ENCODE assay signal across 16 mouse cellular contexts in the genomic region with DNA sequence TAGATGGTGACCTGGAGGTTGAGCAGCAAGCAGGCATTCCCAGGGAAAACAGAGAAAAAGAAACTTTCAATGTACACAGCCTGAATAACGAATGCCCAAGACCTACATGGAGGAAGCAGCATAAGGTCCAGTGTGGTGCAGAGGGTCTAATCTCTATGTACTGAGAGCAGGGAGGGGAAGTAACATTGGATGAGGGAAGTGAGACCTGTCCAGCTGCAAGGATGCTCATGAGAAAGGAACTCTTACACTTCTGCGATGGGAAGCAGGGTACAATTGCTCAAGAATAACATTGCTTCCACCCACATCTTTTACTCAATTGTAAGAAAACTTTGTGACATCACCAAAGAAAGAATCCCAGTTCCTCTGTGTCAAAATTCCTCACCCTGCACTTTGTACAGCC.
"Had no signal": no experiment of that assay in that cellular context is flagged by ENCODE, and none has a peak within 500 bp of the region (broad histone marks: within the 10 kb centered on the region; RNA-seq: fewer than 3 reads in every experiment).

No protein-coding gene starts in this region.

- H3K27me3 ChIP-seq: intestine, embryonic 15.5 days; kidney, embryonic 15.5 days; limb, embryonic 12.5 days; liver, embryonic 15.5 days; midbrain, embryonic 13.5 days; neural tube, embryonic 12.5 days; stomach, embryonic 15.5 days had no signal

- H3K27ac ChIP-seq: intestine, embryonic 15.5 days; kidney, embryonic 15.5 days; limb, embryonic 12.5 days; liver, embryonic 15.5 days; macrophage; midbrain, embryonic 13.5 days; neural tube, embryonic 12.5 days; stomach, embryonic 15.5 days had no signal

- H3K9ac ChIP-seq: intestine, embryonic 15.5 days; kidney, embryonic 15.5 days; limb, embryonic 12.5 days; liver, embryonic 15.5 days; lung, embryonic 14.5 days; midbrain, embryonic 13.5 days; neural tube, embryonic 12.5 days; stomach, embryonic 15.5 days had no signal

- H3K4me1 ChIP-seq: intestine, embryonic 15.5 days; kidney, embryonic 15.5 days; limb, embryonic 12.5 days; liver, embryonic 15.5 days; midbrain, embryonic 13.5 days; neural tube, embryonic 12.5 days; stomach, embryonic 15.5 days had no signal

- ATAC-seq: intestine, embryonic 15.5 days; midbrain, embryonic 13.5 days had no signal

- DNase-seq: kidney, adult 18-20 months; kidney, postnatal 14 days; layer of hippocampus, postnatal 36 days; liver; lung, embryonic 14.5 days; retina, postnatal 1 day; right cerebral cortex, postnatal 14 days; thymus, postnatal 36 days had no signal

- H3K4me2 ChIP-seq: intestine, embryonic 15.5 days; kidney, embryonic 15.5 days; limb, embryonic 12.5 days; liver, embryonic 15.5 days; lung, embryonic 14.5 days; midbrain, embryonic 13.5 days; neural tube, embryonic 12.5 days; stomach, embryonic 15.5 days had no signal

- H3K4me3 ChIP-seq: intestine, embryonic 15.5 days; kidney, embryonic 15.5 days; limb, embryonic 12.5 days; liver, embryonic 15.5 days; midbrain, embryonic 13.5 days; neural tube, embryonic 12.5 days; stomach, embryonic 15.5 days had no signal

- H3K36me3 ChIP-seq: intestine, embryonic 15.5 days; kidney, embryonic 15.5 days; limb, embryonic 12.5 days; liver, embryonic 15.5 days; midbrain, embryonic 13.5 days; neural tube, embryonic 12.5 days; stomach, embryonic 15.5 days had no signal

- H3K9me3 ChIP-seq: intestine, embryonic 15.5 days; kidney, embryonic 15.5 days; limb, embryonic 12.5 days; liver, embryonic 15.5 days; midbrain, embryonic 13.5 days; neural tube, embryonic 12.5 days; stomach, embryonic 15.5 days had no signal
